Mouse (Mus musculus): ENCODE measurements around the gene Taf9b. TPM values are rescaled to one million over a fixed set of nuclear protein-coding genes. Genes with fewer than 3 reads are reported as not detected.
"Not testable (repeated sequence)": the region's sequence is repeated elsewhere in the genome, so short reads cannot be mapped to it uniquely, and the experiment has no call there.

The Taf9b gene
- 10 to 100 TPM; 17.3 to 28.7 TPM for total RNA-seq (2021)
- long read RNA-seq, experiment 1, transcript Taf9b-201 (7 exons, 2,633 nt) = major isoform, 14 of 17 reads
- long read RNA-seq, experiment 1, partial matches to known transcripts = 1 of 17 reads
- long read RNA-seq, experiment 1, other reads (novel, unspliced or antisense) = 2 of 17 reads
- long read RNA-seq, experiment 2, transcript Taf9b-201 (7 exons, 2,633 nt) = major isoform, 21 of 22 reads
- long read RNA-seq, experiment 2, partial matches to known transcripts = 1 of 22 reads
- long read RNA-seq, experiment 2, other reads (novel, unspliced or antisense) = 0 of 22 reads

GRCm38 (mm10) chrX:106221058-106221457, at the start of gene Taf9b:
Gene Taf9b, minus strand, starts transcription at chrX:106221158.
- DNase-seq = no peak

GRCm38 (mm10) chrX:106255276-106255675, 34.3 kb upstream of the Taf9b start, which contains the start of gene Fnd3c2:
Gene Fnd3c2, minus strand, starts transcription at chrX:106255376.
- no peak for DNase-seq

- peak; percentile 75 to 86 for DNase-seq
Observed at GRCm38 (mm10) chrX:106219171-106220032, 1.6 kb downstream of the Taf9b start.

- no peak for DNase-seq
Observed at GRCm38 (mm10) chrX:106209100-106209499, 11.9 kb downstream of the Taf9b start.

GRCm38 (mm10) chrX:106198904-106199303, 22.1 kb downstream of the Taf9b start:
- no peak for DNase-seq

- DNase-seq = no peak
Observed at GRCm38 (mm10) chrX:106197308-106197707, 23.6 kb downstream of the Taf9b start.

- not testable (repeated sequence) for DNase-seq
Observed at GRCm38 (mm10) chrX:106194361-106194760, 26.6 kb downstream of the Taf9b start.

- no peak for DNase-seq
Observed at GRCm38 (mm10) chrX:106190091-106190490, 30.9 kb downstream of the Taf9b start.

GRCm38 (mm10) chrX:106189356-106189755, 31.6 kb downstream of the Taf9b start:
- DNase-seq = no peak

GRCm38 (mm10) chrX:106187737-106188136, 33.2 kb downstream of the Taf9b start:
- DNase-seq = peak; percentile 42 to 49

GRCm38 (mm10) chrX:106186713-106187649, 34.0 kb downstream of the Taf9b start, which contains the start of gene Pgk1:
Gene Pgk1, plus strand, starts transcription at chrX:106187100.
- DNase-seq = peak; percentile 91 to 94

GRCm38 (mm10) chrX:106185706-106186105, 35.3 kb downstream of the Taf9b start:
- no peak for DNase-seq

- DNase-seq = no peak
Observed at GRCm38 (mm10) chrX:106184279-106184678, 36.7 kb downstream of the Taf9b start.

- DNase-seq = no peak
Observed at GRCm38 (mm10) chrX:106176331-106176730, 44.6 kb downstream of the Taf9b start.

GRCm38 (mm10) chrX:106171853-106172154, 49.2 kb downstream of the Taf9b start:
- DNase-seq = no peak

GRCm38 (mm10) chrX:106171106-106171852, 49.7 kb downstream of the Taf9b start:
- peak; percentile 70 to 74 for DNase-seq

GRCm38 (mm10) chrX:106165089-106165488, 55.9 kb downstream of the Taf9b start:
- DNase-seq = no peak

- DNase-seq = no peak
Observed at GRCm38 (mm10) chrX:106164555-106164954, 56.4 kb downstream of the Taf9b start.

- no peak for DNase-seq
Observed at GRCm38 (mm10) chrX:106163995-106164394, 57.0 kb downstream of the Taf9b start.

All from adrenal gland, postnatal 36 days (tissue).